Mouse (Mus musculus): Measurements from ENCODE around the gene Limk2. TPM values are rescaled to one million over a fixed set of nuclear protein-coding genes. Genes with fewer than 3 reads are reported as not detected.

Gene Limk2
- total and polyA plus RNA-seq, 2 experiments from 2014 or later = 98.6 to 173 TPM

- peaks cover 8% of the 10 kb centered on the region; the same call in 1 of the 2 replicates for H3K4me1 ChIP-seq (ENCODE audit: insufficient read depth)
- peak within 1 kb of the TSS; percentile 81 for H3K27ac ChIP-seq (ENCODE audit: low read depth, low read length)
- H3K4me2 ChIP-seq (ENCODE audit: low read depth) = peak within 1 kb of the TSS; percentile 87
- peak within 1 kb of the TSS; percentile 92 for H3K4me3 ChIP-seq (ENCODE audit: low read depth, low read length)
- WGBS = under 1% methylated on average over 45 of the region's 45 CpGs
- no peak for TF ChIP-seq CTCF (IDR thresholded peaks at IDR 0.05; ENCODE audit: low read depth)
- DNase-seq = peak; percentile 97
- no peaks in the 10 kb centered on the region for H3K36me3 ChIP-seq (ENCODE audit: insufficient read depth)
- H3K27me3 ChIP-seq (ENCODE audit: insufficient read depth, low read length) = no peaks in the 10 kb centered on the region
- peak; percentile 99 for ATAC-seq
- peak within 1 kb of the TSS; percentile 88 for H3K9ac ChIP-seq
- H3K9me3 ChIP-seq (ENCODE audit: low read length) = no peaks in the 10 kb centered on the region
Measured at GRCm38 (mm10) chr11:3452167-3452639, 43.2 kb upstream of the Limk2 start, which contains the start of gene Rnf185. Gene Rnf185, minus strand, starts transcription at chr11:3452363.

GRCm38 (mm10) chr11:3451701-3452163 lies 42.7 kb upstream of the Limk2 start:
- H3K4me1 ChIP-seq (ENCODE audit: insufficient read depth) = peaks cover 8% of the 10 kb centered on the region; the same call in 1 of the 2 replicates
- DNase-seq = no peak
- no peaks in the 10 kb centered on the region for H3K36me3 ChIP-seq (ENCODE audit: insufficient read depth)
- no peaks in the 10 kb centered on the region for H3K27me3 ChIP-seq (ENCODE audit: insufficient read depth, low read length)
- H3K4me2 ChIP-seq (ENCODE audit: low read depth) = peak overlapping the region; percentile 87
- H3K27ac ChIP-seq (ENCODE audit: low read depth, low read length) = peak overlapping the region; percentile 81
- H3K4me3 ChIP-seq (ENCODE audit: low read depth, low read length) = peak overlapping the region; percentile 92
- peak; percentile 32 for ATAC-seq
- no peak for TF ChIP-seq CTCF (IDR thresholded peaks at IDR 0.05; ENCODE audit: low read depth)
- under 1% methylated on average over 20 of the region's 20 CpGs for WGBS
- H3K9me3 ChIP-seq (ENCODE audit: low read length) = no peaks in the 10 kb centered on the region
- peak overlapping the region; percentile 88 for H3K9ac ChIP-seq

- no peaks in the 10 kb centered on the region for H3K27me3 ChIP-seq (ENCODE audit: insufficient read depth, low read length)
- DNase-seq = no peak
- H3K4me3 ChIP-seq (ENCODE audit: low read depth, low read length) = no peak overlapping the region
- no peak overlapping the region for H3K4me2 ChIP-seq (ENCODE audit: low read depth)
- no peaks in the 10 kb centered on the region for H3K9me3 ChIP-seq (ENCODE audit: low read length)
- H3K4me1 ChIP-seq (ENCODE audit: insufficient read depth) = no peaks in the 10 kb centered on the region
- H3K9ac ChIP-seq = no peak overlapping the region
- TF ChIP-seq CTCF (IDR thresholded peaks at IDR 0.05; ENCODE audit: low read depth) = no peak
- H3K27ac ChIP-seq (ENCODE audit: low read depth, low read length) = no peak overlapping the region
- 90% methylated on average over 8 of the region's 8 CpGs for WGBS
- H3K36me3 ChIP-seq (ENCODE audit: insufficient read depth) = no peaks in the 10 kb centered on the region
- no peak for ATAC-seq
Measured at GRCm38 (mm10) chr11:3444875-3445274, 35.9 kb upstream of the Limk2 start.

- no peak for TF ChIP-seq CTCF (IDR thresholded peaks at IDR 0.05; ENCODE audit: low read depth)
- WGBS = 96% methylated on average over 2 of the region's 2 CpGs
- no peaks in the 10 kb centered on the region for H3K36me3 ChIP-seq (ENCODE audit: insufficient read depth)
- no peak for ATAC-seq
- H3K4me3 ChIP-seq (ENCODE audit: low read depth, low read length) = no peak overlapping the region
- DNase-seq = no peak
- H3K9ac ChIP-seq = no peak overlapping the region
- no peak overlapping the region for H3K4me2 ChIP-seq (ENCODE audit: low read depth)
- H3K27me3 ChIP-seq (ENCODE audit: insufficient read depth, low read length) = no peaks in the 10 kb centered on the region
- H3K9me3 ChIP-seq (ENCODE audit: low read length) = no peaks in the 10 kb centered on the region
- H3K27ac ChIP-seq (ENCODE audit: low read depth, low read length) = no peak overlapping the region
- no peaks in the 10 kb centered on the region for H3K4me1 ChIP-seq (ENCODE audit: insufficient read depth)
Measured at GRCm38 (mm10) chr11:3443091-3443490, 34.1 kb upstream of the Limk2 start.

- H3K4me3 ChIP-seq (ENCODE audit: low read depth, low read length) = no peak overlapping the region
- H3K9ac ChIP-seq = no peak overlapping the region
- H3K36me3 ChIP-seq (ENCODE audit: insufficient read depth) = no peaks in the 10 kb centered on the region
- H3K27ac ChIP-seq (ENCODE audit: low read depth, low read length) = no peak overlapping the region
- TF ChIP-seq CTCF (IDR thresholded peaks at IDR 0.05; ENCODE audit: low read depth) = no peak
- no peaks in the 10 kb centered on the region for H3K4me1 ChIP-seq (ENCODE audit: insufficient read depth)
- H3K27me3 ChIP-seq (ENCODE audit: insufficient read depth, low read length) = no peaks in the 10 kb centered on the region
- no peak for DNase-seq
- H3K4me2 ChIP-seq (ENCODE audit: low read depth) = no peak overlapping the region
- 75% methylated on average over 4 of the region's 4 CpGs for WGBS
- H3K9me3 ChIP-seq (ENCODE audit: low read length) = no peaks in the 10 kb centered on the region
- ATAC-seq = no peak
Measured at GRCm38 (mm10) chr11:3442677-3443076, 33.7 kb upstream of the Limk2 start.

GRCm38 (mm10) chr11:3441696-3442443 lies 32.9 kb upstream of the Limk2 start:
- Histone ChIP-seq H3K27ac (ENCODE audit: low read depth, low read length) (no peak overlapping the region), H3K4me1 (ENCODE audit: insufficient read depth) (no peaks in the 10 kb centered on the region), H3K27me3 (ENCODE audit: insufficient read depth, low read length) (no peaks in the 10 kb centered on the region), H3K9me3 (ENCODE audit: low read length) (no peaks in the 10 kb centered on the region), H3K9ac (no peak overlapping the region), H3K4me2 (ENCODE audit: low read depth) (no peak overlapping the region), H3K4me3 (ENCODE audit: low read depth, low read length) (no peak overlapping the region), H3K36me3 (ENCODE audit: insufficient read depth) (no peaks in the 10 kb centered on the region)
- peak; percentile 50 for DNase-seq
- peak; percentile 81 for ATAC-seq
- TF ChIP-seq CTCF (IDR thresholded peaks at IDR 0.05; ENCODE audit: low read depth) = no peak

GRCm38 (mm10) chr11:3437621-3438020 lies 28.6 kb upstream of the Limk2 start:
- Histone ChIP-seq H3K9ac (no peak overlapping the region), H3K27ac (ENCODE audit: low read depth, low read length) (no peak overlapping the region), H3K27me3 (ENCODE audit: insufficient read depth, low read length) (no peaks in the 10 kb centered on the region), H3K4me1 (ENCODE audit: insufficient read depth) (no peaks in the 10 kb centered on the region), H3K36me3 (ENCODE audit: insufficient read depth) (no peaks in the 10 kb centered on the region), H3K9me3 (ENCODE audit: low read length) (no peaks in the 10 kb centered on the region), H3K4me2 (ENCODE audit: low read depth) (no peak overlapping the region), H3K4me3 (ENCODE audit: low read depth, low read length) (no peak overlapping the region)
- no peak for ATAC-seq
- no peak for DNase-seq
- no peak for TF ChIP-seq CTCF (IDR thresholded peaks at IDR 0.05; ENCODE audit: low read depth)
- 95% methylated on average over 1 of the region's 1 CpGs for WGBS
